In genomic region chrX:164445601-164446000, GRCm38 (mm10) we compare ENCODE assay signal across 14 mouse cellular contexts. TPM values are rescaled to one million over a fixed set of nuclear protein-coding genes. Genes with fewer than 3 reads are reported as not detected.
"Had no signal": no experiment of that assay in that cellular context is flagged by ENCODE, and none has a peak within 500 bp of the region (broad histone marks: within the 10 kb centered on the region; RNA-seq: fewer than 3 reads in every experiment).

No protein-coding gene starts in this region.

- H3K4me3 ChIP-seq: neural tube, embryonic 15.5 days; stomach, embryonic 15.5 days had no signal

- DNase-seq: retina, postnatal 1 day; right cerebral cortex, adult 18-20 months; right cerebral cortex, postnatal 14 days; right cerebral cortex, postnatal 25 days; right cerebral cortex, postnatal 4 days; spleen, adult 18-20 months; thymus, adult 18-20 months had no signal

- H3K9ac ChIP-seq: neural tube, embryonic 15.5 days; stomach, embryonic 15.5 days had no signal

- H3K4me2 ChIP-seq: neural tube, embryonic 15.5 days; stomach, embryonic 15.5 days had no signal

- H3K9me3 ChIP-seq: neural tube, embryonic 15.5 days; stomach, embryonic 15.5 days had no signal

- H3K27ac ChIP-seq: neural tube, embryonic 15.5 days; stomach, embryonic 15.5 days; stomach, postnatal 0 days had no signal

- H3K4me1 ChIP-seq: neural tube, embryonic 15.5 days; stomach, embryonic 15.5 days had no signal

- H3K27me3 ChIP-seq: neural tube, embryonic 15.5 days; stomach, embryonic 15.5 days had no signal

- H3K36me3 ChIP-seq: neural tube, embryonic 15.5 days; stomach, embryonic 15.5 days had no signal

RNA-seq across cellular contexts. Expression of gene Asb11, which starts 8.8 kb away (rescaled TPM):
- polyA plus RNA-seq: neural tube, embryonic 14.5 days; neural tube, embryonic 15.5 days; spleen, adult 2 months; stomach, embryonic 14.5 days; stomach, embryonic 15.5 days; thymus, postnatal 0 days had no signal
